Mouse (Mus musculus): Measurements from ENCODE around the gene Pmepa1. TPM values are rescaled to one million over a fixed set of nuclear protein-coding genes. Genes with fewer than 3 reads are reported as not detected.
A peak's percentile ranks its signal among the peaks of the same experiment; 100 is the strongest.

Gene Pmepa1
- total and polyA plus RNA-seq, 3 experiments, result not detected

GRCm38 (mm10) chr2:173209091-173209815 is 67.1 kb downstream of the Pmepa1 start:
- no peak for TF ChIP-seq ZNF384 (IDR thresholded peaks at IDR 0.05; ENCODE audit: low read depth, low read length)
- no peak for TF ChIP-seq CHD1 (IDR thresholded peaks at IDR 0.05; ENCODE audit: low read depth, low read length)
- peak; percentile 90 for TF ChIP-seq ZKSCAN1 (IDR thresholded peaks at IDR 0.05; ENCODE audit: low read depth, low read length)
- no peak overlapping the region for H3K27ac ChIP-seq (ENCODE audit: control insufficient read depth, low read depth, low read length)

GRCm38 (mm10) chr2:173207051-173207450 is 69.3 kb downstream of the Pmepa1 start:
- TF ChIP-seq MXI1 (IDR thresholded peaks at IDR 0.05; ENCODE audit: low read depth, low read length) (no peak), JUND (IDR thresholded peaks at IDR 0.05; ENCODE audit: low read depth, low read length) (no peak), ETS1 (IDR thresholded peaks at IDR 0.05; ENCODE audit: low read depth, low read length) (no peak), TAL1 (IDR thresholded peaks at IDR 0.05; ENCODE audit: low read length) (no peak), ZNF384 (IDR thresholded peaks at IDR 0.05; ENCODE audit: low read depth, low read length) (no peak), CHD2 (IDR thresholded peaks at IDR 0.05; ENCODE audit: low read length) (no peak), MAZ (IDR thresholded peaks at IDR 0.05; ENCODE audit: low read depth, low read length) (no peak), ZKSCAN1 (IDR thresholded peaks at IDR 0.05; ENCODE audit: low read depth, low read length) (no peak), CTCF (IDR thresholded peaks at IDR 0.05 in 2 of 3, conservative IDR thresholded peaks at IDR 0.05 in 1 of 3; ENCODE audit: control insufficient read depth in 1 of 3, insufficient read depth in 1 of 3, low read depth in 2 of 3, low read length in 3 of 3, poor library complexity in 1 of 3, severe bottlenecking in 1 of 3) (no peak), HCFC1 (IDR thresholded peaks at IDR 0.05; ENCODE audit: low read depth, low read length) (no peak), USF1 (IDR thresholded peaks at IDR 0.05; ENCODE audit: low read depth, low read length) (no peak), ZC3H11A (IDR thresholded peaks at IDR 0.05; ENCODE audit: low read depth, low read length) (no peak), NRF1 (IDR thresholded peaks at IDR 0.05; ENCODE audit: insufficient read depth, low read depth, low read length, poor library complexity, severe bottlenecking) (no peak), TBP (IDR thresholded peaks at IDR 0.05; ENCODE audit: low read depth, low read length) (no peak), MAFK (IDR thresholded peaks at IDR 0.05; ENCODE audit: borderline replicate concordance, low read depth, low read length) (no peak), NELFE (IDR thresholded peaks at IDR 0.05; ENCODE audit: low read depth, low read length) (no peak), GATA1 (IDR thresholded peaks at IDR 0.05; ENCODE audit: low read depth, low read length) (no peak), RCOR1 (IDR thresholded peaks at IDR 0.05; ENCODE audit: low read depth, low read length) (no peak), GABPA (IDR thresholded peaks at IDR 0.05; ENCODE audit: low read depth, low read length) (no peak), CHD1 (IDR thresholded peaks at IDR 0.05; ENCODE audit: low read depth, low read length) (no peak)
- no peak overlapping the region for H3K27ac ChIP-seq (ENCODE audit: control insufficient read depth, low read depth, low read length)

More at GRCm38 (mm10) chr2:173209091-173209815, 67.1 kb downstream of the Pmepa1 start:
- H3K27me3 ChIP-seq (ENCODE audit: control insufficient read depth in 1 of 2, insufficient read depth in 2 of 2, low read length in 2 of 2), result no peaks in the 10 kb centered on the region
- H3K36me3 ChIP-seq (ENCODE audit: control insufficient read depth in 1 of 2, insufficient read depth in 2 of 2, low read length in 2 of 2), result no peaks in the 10 kb centered on the region
- H3K4me3 ChIP-seq (ENCODE audit: control insufficient read depth in 1 of 2, insufficient read depth in 1 of 2, low read depth in 2 of 2, low read length in 2 of 2), result no peak overlapping the region
- no peak for DNase-seq (ENCODE audit: low read depth, low spot score)
- no peaks in the 10 kb centered on the region for H3K79me2 ChIP-seq (ENCODE audit: control insufficient read depth, insufficient read depth, low read length, poor library complexity)
- H3K4me1 ChIP-seq (ENCODE audit: control insufficient read depth in 1 of 2, insufficient read depth in 2 of 2, low read length in 2 of 2), result no peaks in the 10 kb centered on the region
- no peaks in the 10 kb centered on the region for H3K9me3 ChIP-seq (replicated peaks; ENCODE audit: insufficient read depth, low read length)
- H3K9ac ChIP-seq (ENCODE audit: control insufficient read depth, low read depth, low read length, poor library complexity, severe bottlenecking), result no peak overlapping the region

More at GRCm38 (mm10) chr2:173207051-173207450, 69.3 kb downstream of the Pmepa1 start:
- DNase-seq (ENCODE audit: low read depth, low spot score), result no peak
- Histone ChIP-seq H3K79me2 (ENCODE audit: control insufficient read depth, insufficient read depth, low read length, poor library complexity) (no peaks in the 10 kb centered on the region), H3K9ac (ENCODE audit: control insufficient read depth, low read depth, low read length, poor library complexity, severe bottlenecking) (no peak overlapping the region), H3K36me3 (ENCODE audit: control insufficient read depth in 1 of 2, insufficient read depth in 2 of 2, low read length in 2 of 2) (no peaks in the 10 kb centered on the region), H3K4me1 (ENCODE audit: control insufficient read depth in 1 of 2, insufficient read depth in 2 of 2, low read length in 2 of 2) (no peaks in the 10 kb centered on the region), H3K4me3 (ENCODE audit: control insufficient read depth in 1 of 2, insufficient read depth in 1 of 2, low read depth in 2 of 2, low read length in 2 of 2) (no peak overlapping the region), H3K27me3 (ENCODE audit: control insufficient read depth in 1 of 2, insufficient read depth in 2 of 2, low read length in 2 of 2) (no peaks in the 10 kb centered on the region), H3K9me3 (replicated peaks; ENCODE audit: insufficient read depth, low read length) (no peaks in the 10 kb centered on the region)

Data from MEL (cell line).